Mouse (Mus musculus): Measurements from ENCODE around the gene Ak4. TPM values are rescaled to one million over a fixed set of nuclear protein-coding genes. Genes with fewer than 3 reads are reported as not detected.

Gene Ak4
- total and polyA plus RNA-seq, 2 experiments from 2014 or later = 5.3 to 18.4 TPM

- no peak for ATAC-seq (ENCODE audit: insufficient read depth, low read depth)
- Histone ChIP-seq H3K9me3 (replicated peaks; ENCODE audit: control insufficient read depth, low read length) (no peaks in the 10 kb centered on the region), H3K4me3 (ENCODE audit: low read depth, low read length) (no peak overlapping the region), H3K9ac (replicated peaks; ENCODE audit: low read depth, low read length) (no peak overlapping the region), H3K36me3 (replicated peaks; ENCODE audit: control insufficient read depth, insufficient read depth, low read length) (no peaks in the 10 kb centered on the region), H3K27me3 (ENCODE audit: control insufficient read depth, insufficient read depth, low read length) (no peaks in the 10 kb centered on the region), H3K27ac (ENCODE audit: low read depth) (no peak overlapping the region), H3K4me1 (ENCODE audit: control insufficient read depth, insufficient read depth) (no peaks in the 10 kb centered on the region), H3K4me2 (ENCODE audit: low read depth, low read length) (no peak overlapping the region)
- TF ChIP-seq CTCF (IDR thresholded peaks at IDR 0.05; ENCODE audit: low read depth) (no peak), EP300 (IDR thresholded peaks at IDR 0.05; ENCODE audit: low read depth) (no peak)
- 85% methylated on average over 4 of the region's 4 CpGs for WGBS
- DNase-seq (ENCODE audit: low spot score) = no peak
Measured at GRCm38 (mm10) chr4:101406411-101407196, 12.5 kb upstream of the Ak4 start.

GRCm38 (mm10) chr4:101416966-101417365, 2.1 kb upstream of the Ak4 start:
- H3K9ac ChIP-seq (replicated peaks; ENCODE audit: low read depth, low read length) = no peak overlapping the region
- H3K4me1 ChIP-seq (ENCODE audit: control insufficient read depth, insufficient read depth) = 0 out of 2 replicates have a peak, but pooled peaks cover 8% of the 10 kb centered on the region
- H3K9me3 ChIP-seq (replicated peaks; ENCODE audit: control insufficient read depth, low read length) = no peaks in the 10 kb centered on the region
- H3K27ac ChIP-seq (ENCODE audit: low read depth) = no peak overlapping the region
- no peak overlapping the region for H3K4me2 ChIP-seq (ENCODE audit: low read depth, low read length)
- H3K36me3 ChIP-seq (replicated peaks; ENCODE audit: control insufficient read depth, insufficient read depth, low read length) = no peaks in the 10 kb centered on the region
- ATAC-seq (ENCODE audit: insufficient read depth, low read depth) (no peak), DNase-seq (ENCODE audit: low spot score) (no peak)
- H3K27me3 ChIP-seq (ENCODE audit: control insufficient read depth, insufficient read depth, low read length) = no peaks in the 10 kb centered on the region
- no peak overlapping the region for H3K4me3 ChIP-seq (ENCODE audit: low read depth, low read length)
- 42% methylated on average over 11 of the region's 11 CpGs for WGBS
- TF ChIP-seq EP300 (IDR thresholded peaks at IDR 0.05; ENCODE audit: low read depth) (no peak), CTCF (IDR thresholded peaks at IDR 0.05; ENCODE audit: low read depth) (no peak)

- 0 out of 2 replicates have a peak, but pooled peaks cover 8% of the 10 kb centered on the region for H3K4me1 ChIP-seq (ENCODE audit: control insufficient read depth, insufficient read depth)
- no peak for DNase-seq (ENCODE audit: low spot score)
Measured at GRCm38 (mm10) chr4:101419911-101420880, 1.1 kb downstream of the Ak4 start.

GRCm38 (mm10) chr4:101422996-101423395, 3.9 kb downstream of the Ak4 start:
- no peak overlapping the region for H3K9ac ChIP-seq (replicated peaks; ENCODE audit: low read depth, low read length)
- no peaks in the 10 kb centered on the region for H3K9me3 ChIP-seq (replicated peaks; ENCODE audit: control insufficient read depth, low read length)
- no peak overlapping the region for H3K4me3 ChIP-seq (ENCODE audit: low read depth, low read length)
- 0 out of 2 replicates have a peak, but pooled peaks cover 5% of the 10 kb centered on the region for H3K36me3 ChIP-seq (replicated peaks; ENCODE audit: control insufficient read depth, insufficient read depth, low read length)
- H3K4me2 ChIP-seq (ENCODE audit: low read depth, low read length) = no peak overlapping the region
- ATAC-seq (ENCODE audit: insufficient read depth, low read depth) (no peak), DNase-seq (ENCODE audit: low spot score) (no peak)
- H3K27ac ChIP-seq (ENCODE audit: low read depth) = no peak overlapping the region
- H3K4me1 ChIP-seq (ENCODE audit: control insufficient read depth, insufficient read depth) = no peaks in the 10 kb centered on the region
- 85% methylated on average over 10 of the region's 10 CpGs for WGBS
- no peaks in the 10 kb centered on the region for H3K27me3 ChIP-seq (ENCODE audit: control insufficient read depth, insufficient read depth, low read length)
- TF ChIP-seq EP300 (IDR thresholded peaks at IDR 0.05; ENCODE audit: low read depth) (no peak), CTCF (IDR thresholded peaks at IDR 0.05; ENCODE audit: low read depth) (no peak)

More at GRCm38 (mm10) chr4:101419911-101420880, 1.1 kb downstream of the Ak4 start:
- H3K9ac ChIP-seq (replicated peaks; ENCODE audit: low read depth, low read length) = peak overlapping the region; percentile 74
- H3K9me3 ChIP-seq (replicated peaks; ENCODE audit: control insufficient read depth, low read length) = no peaks in the 10 kb centered on the region
- H3K27ac ChIP-seq (ENCODE audit: low read depth) = no peak overlapping the region
- peak overlapping the region; percentile 99 for H3K4me2 ChIP-seq (ENCODE audit: low read depth, low read length)
- no peaks in the 10 kb centered on the region for H3K27me3 ChIP-seq (ENCODE audit: control insufficient read depth, insufficient read depth, low read length)
- TF ChIP-seq CTCF (IDR thresholded peaks at IDR 0.05; ENCODE audit: low read depth) (no peak), EP300 (IDR thresholded peaks at IDR 0.05; ENCODE audit: low read depth) (no peak)
- peak; percentile 76 for ATAC-seq (ENCODE audit: insufficient read depth, low read depth)
- 2% methylated on average over 65 of the region's 90 CpGs for WGBS
- peak overlapping the region; percentile 82 for H3K4me3 ChIP-seq (ENCODE audit: low read depth, low read length)
- 0 out of 2 replicates have a peak, but pooled peaks cover 5% of the 10 kb centered on the region for H3K36me3 ChIP-seq (replicated peaks; ENCODE audit: control insufficient read depth, insufficient read depth, low read length)

- Histone ChIP-seq H3K4me1 (ENCODE audit: control insufficient read depth, insufficient read depth) (no peaks in the 10 kb centered on the region), H3K4me3 (ENCODE audit: low read depth, low read length) (no peak overlapping the region), H3K27me3 (ENCODE audit: control insufficient read depth, insufficient read depth, low read length) (no peaks in the 10 kb centered on the region), H3K27ac (ENCODE audit: low read depth) (no peak overlapping the region), H3K36me3 (replicated peaks; ENCODE audit: control insufficient read depth, insufficient read depth, low read length) (0 out of 2 replicates have a peak, but pooled peaks cover 5% of the 10 kb centered on the region), H3K9me3 (replicated peaks; ENCODE audit: control insufficient read depth, low read length) (no peaks in the 10 kb centered on the region), H3K4me2 (ENCODE audit: low read depth, low read length) (no peak overlapping the region), H3K9ac (replicated peaks; ENCODE audit: low read depth, low read length) (no peak overlapping the region)
- DNase-seq (ENCODE audit: low spot score) (no peak), ATAC-seq (ENCODE audit: insufficient read depth, low read depth) (no peak)
- 73% methylated on average over 5 of the region's 5 CpGs for WGBS
- TF ChIP-seq EP300 (IDR thresholded peaks at IDR 0.05; ENCODE audit: low read depth) = no peak
- TF ChIP-seq CTCF (IDR thresholded peaks at IDR 0.05; ENCODE audit: low read depth) = no peak
Measured at GRCm38 (mm10) chr4:101423571-101423970, 4.5 kb downstream of the Ak4 start.

Data from heart, postnatal 0 days (tissue).